Mouse (Mus musculus) retina, postnatal 7 days (tissue): ENCODE measurements around the gene Henmt1.

Experiments used
- DNase-seq: peaks from one replicate; pipeline ENCODE4 v3.0.0-alpha.2; 2012; ENCODE audit warnings: low read depth, low spot score

Henmt1 gene

GRCm38 (mm10) chr3:108940001-108940633 lies 444 bp downstream of the Henmt1 start, which contains the start of gene Gm9857:
TSS of gene Gm9857 (minus strand) at chr3:108940445.
- DNase-seq: no peak

- DNase-seq: no peak
Observed at GRCm38 (mm10) chr3:108940996-108941395, 1.3 kb downstream of the Henmt1 start.

GRCm38 (mm10) chr3:108957976-108958375 lies 18.3 kb downstream of the Henmt1 start:
- no peak for DNase-seq

- DNase-seq: no peak
Observed at GRCm38 (mm10) chr3:108959680-108960295, 20.1 kb downstream of the Henmt1 start.

GRCm38 (mm10) chr3:108961226-108961625 lies 21.6 kb downstream of the Henmt1 start:
- DNase-seq: no peak

GRCm38 (mm10) chr3:108961655-108962054 lies 22.0 kb downstream of the Henmt1 start:
- DNase-seq: no peak

- no peak for DNase-seq
Observed at GRCm38 (mm10) chr3:108963278-108963677, 23.6 kb downstream of the Henmt1 start.

GRCm38 (mm10) chr3:108963776-108964175 lies 24.1 kb downstream of the Henmt1 start:
- no peak for DNase-seq

- DNase-seq: no peak
Observed at GRCm38 (mm10) chr3:108964361-108965044, 24.8 kb downstream of the Henmt1 start.

GRCm38 (mm10) chr3:108966051-108966450 lies 26.4 kb downstream of the Henmt1 start:
- DNase-seq: no peak

GRCm38 (mm10) chr3:108973980-108974660 lies 34.4 kb downstream of the Henmt1 start:
- no peak for DNase-seq

- no peak for DNase-seq
Observed at GRCm38 (mm10) chr3:108974920-108975485, 35.3 kb downstream of the Henmt1 start.

- DNase-seq: no peak
Observed at GRCm38 (mm10) chr3:108977340-108978030, 37.8 kb downstream of the Henmt1 start.

GRCm38 (mm10) chr3:108981946-108982345 lies 42.3 kb downstream of the Henmt1 start:
- no peak for DNase-seq

GRCm38 (mm10) chr3:108983989-108984388 lies 44.3 kb downstream of the Henmt1 start:
- no peak for DNase-seq

GRCm38 (mm10) chr3:108986534-108986933 lies 46.9 kb downstream of the Henmt1 start:
- no peak for DNase-seq

GRCm38 (mm10) chr3:108987009-108987659 lies 47.5 kb downstream of the Henmt1 start:
- DNase-seq: no peak

- DNase-seq: no peak
Observed at GRCm38 (mm10) chr3:108989971-108990548, 50.4 kb downstream of the Henmt1 start.

GRCm38 (mm10) chr3:108994477-108994876 lies 54.8 kb downstream of the Henmt1 start:
- DNase-seq: no peak

- DNase-seq: no peak
Observed at GRCm38 (mm10) chr3:108995379-108995778, 55.7 kb downstream of the Henmt1 start.
